Mouse (Mus musculus) heart, adult 11 months (tissue): ENCODE data around the gene Nkx6-2.
A peak's percentile ranks its signal among the peaks of the same experiment; 100 is the strongest.

ENCODE experiments used
- DNase-seq: peaks from one replicate; pipeline ENCODE4 v3.0.0; 2022

Gene Nkx6-2

DNA sequence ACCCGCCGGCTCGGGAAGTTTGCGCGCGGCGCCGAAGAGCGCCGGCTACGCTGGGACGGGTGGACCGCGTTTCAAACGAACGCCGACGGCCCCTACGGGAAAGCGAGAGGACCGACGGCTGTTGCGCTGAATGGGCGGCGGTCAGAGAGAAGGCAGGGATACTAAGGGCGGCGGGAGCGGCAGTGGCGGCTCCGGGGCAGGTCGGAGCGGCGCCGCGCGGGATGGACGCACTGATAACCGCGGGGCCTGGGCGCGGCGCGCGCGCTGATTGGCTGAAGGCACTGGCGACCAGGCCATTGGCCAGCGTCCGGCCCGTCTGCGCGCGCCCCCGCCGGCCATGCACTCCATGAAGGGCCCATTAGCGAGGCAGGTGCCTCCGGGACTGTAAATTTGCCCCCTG is at the start of gene Nkx6-2:
Gene Nkx6-2, minus strand, starts transcription at position 203 of the 400 bp plus-strand sequence.
- peak; percentile 96 for DNase-seq

- no peak for DNase-seq
These were observed 42.6 kb upstream of the Nkx6-2 start for GRCm38 (mm10) chr7:139625156-139625555.

- no peak for DNase-seq
These were observed 40.0 kb upstream of the Nkx6-2 start for GRCm38 (mm10) chr7:139622568-139622967.

- no peak for DNase-seq
These were observed 33.5 kb upstream of the Nkx6-2 start for GRCm38 (mm10) chr7:139615767-139616766.

GRCm38 (mm10) chr7:139610328-139610727 is 27.7 kb upstream of the Nkx6-2 start:
- no peak for DNase-seq

DNA sequence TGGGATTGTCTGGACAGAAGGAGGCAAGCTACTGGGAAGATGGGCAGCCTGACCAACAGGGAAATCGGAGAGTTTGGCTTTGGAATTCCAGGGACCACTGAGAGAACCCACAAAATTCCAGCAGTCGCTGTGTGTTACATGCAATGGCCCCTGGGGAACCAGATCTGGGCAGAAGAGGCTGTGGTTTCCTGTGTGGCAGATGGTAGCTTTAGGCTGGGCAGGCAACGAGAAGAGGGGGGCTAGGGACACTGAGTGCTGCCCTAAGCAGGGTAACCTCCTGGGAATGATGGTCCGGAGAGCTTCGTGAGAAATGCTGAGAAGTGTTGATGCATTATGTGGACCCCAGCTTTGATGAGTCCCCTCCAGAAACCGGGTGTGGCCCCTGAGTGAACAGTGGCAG is 13.3 kb upstream of the Nkx6-2 start:
- no peak for DNase-seq

DNA sequence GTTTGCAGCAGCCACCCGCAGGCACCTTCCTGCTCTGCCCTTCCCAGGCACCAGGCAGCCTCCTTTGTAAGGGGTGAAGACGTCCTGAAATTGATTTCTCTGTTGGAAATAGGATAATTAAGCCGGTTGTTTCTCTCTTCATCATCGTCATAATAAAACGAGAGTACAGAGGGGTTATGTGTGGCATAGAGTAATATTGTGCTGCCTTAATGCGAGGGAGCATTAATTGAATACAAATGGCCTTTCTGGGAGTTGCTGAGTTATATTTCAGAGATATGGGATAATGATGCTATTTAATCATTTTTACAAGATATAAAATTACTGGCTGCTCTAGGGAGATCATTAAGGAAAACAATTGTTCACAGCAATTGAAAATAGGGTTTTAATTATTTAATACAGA is 12.7 kb upstream of the Nkx6-2 start:
- no peak for DNase-seq

GRCm38 (mm10) chr7:139591311-139591710 is 8.7 kb upstream of the Nkx6-2 start:
- no peak for DNase-seq

DNA sequence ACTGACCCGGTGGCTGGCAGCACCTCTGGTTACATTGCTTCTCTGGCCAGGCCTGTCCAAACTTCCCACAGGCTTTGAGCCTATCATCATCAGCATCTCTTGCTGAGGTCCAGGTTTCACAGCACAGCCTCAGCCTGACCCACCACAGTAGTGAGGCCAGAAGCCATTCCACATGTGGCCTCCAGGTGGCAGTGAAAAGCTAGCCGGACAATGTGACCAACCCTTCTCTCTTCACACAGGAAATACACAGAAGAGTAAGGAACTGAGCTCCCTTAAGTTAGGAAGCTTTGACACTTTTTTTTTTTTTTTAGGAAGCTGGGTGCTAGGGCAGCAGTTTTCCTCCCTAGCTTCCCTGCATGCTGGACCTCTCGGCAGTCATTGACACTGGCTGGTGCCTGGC is 7.7 kb upstream of the Nkx6-2 start:
- peak; percentile 95 for DNase-seq

DNA sequence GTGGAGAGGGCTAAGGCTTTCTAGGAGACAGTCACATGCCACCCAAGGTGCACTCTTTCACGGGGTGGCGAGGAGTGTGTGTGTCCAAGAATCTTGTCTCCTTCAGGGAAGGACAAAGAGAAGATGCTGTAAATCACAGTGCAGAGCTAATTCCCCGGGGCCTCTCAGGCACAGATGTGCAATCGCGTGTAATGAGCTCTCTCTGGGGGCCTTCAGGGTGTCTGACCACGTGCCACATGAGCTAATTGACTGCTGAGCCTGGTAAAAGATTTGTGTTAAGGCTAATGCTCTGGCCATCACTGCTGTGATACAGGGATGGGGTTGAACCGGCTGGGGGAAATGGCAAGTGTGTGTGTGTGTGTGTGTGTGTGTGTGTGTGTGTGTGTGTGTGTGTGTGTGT is 5.3 kb upstream of the Nkx6-2 start:
- no peak for DNase-seq

DNA sequence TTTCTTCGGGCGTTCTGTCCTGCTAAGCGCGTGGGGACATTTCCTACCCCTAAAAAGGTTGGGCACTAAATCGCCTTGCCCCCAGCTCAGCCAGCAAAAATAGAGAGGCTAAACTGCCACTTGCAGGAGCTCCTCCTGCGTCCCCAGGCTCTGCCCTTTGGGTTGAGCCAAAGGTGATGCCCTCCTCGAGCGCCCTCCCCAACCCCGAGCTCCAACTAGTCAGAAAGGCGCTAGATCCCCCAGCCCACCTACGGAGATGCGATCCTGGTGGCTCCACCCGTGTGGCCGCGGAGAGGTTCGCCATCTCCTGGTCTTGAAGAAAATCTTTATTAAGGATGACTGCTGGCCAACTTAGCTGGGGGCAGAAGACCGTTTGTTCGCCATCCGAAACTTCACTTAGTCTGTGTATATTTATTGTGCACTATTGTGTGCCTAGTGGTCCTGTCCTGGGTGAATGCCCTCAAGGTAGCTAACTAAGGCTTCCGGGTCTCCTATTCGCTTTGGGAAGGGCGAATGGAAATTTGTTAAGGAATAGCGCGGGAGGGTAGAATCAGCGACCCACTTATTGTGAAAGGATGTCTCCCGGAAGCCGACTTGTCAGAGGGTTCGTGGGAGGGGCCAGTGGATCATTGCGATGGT is 2.7 kb upstream of the Nkx6-2 start:
- no peak for DNase-seq

GRCm38 (mm10) chr7:139584221-139585175 is 1.9 kb upstream of the Nkx6-2 start:
- DNase-seq, result no peak

GRCm38 (mm10) chr7:139583094-139583737 is 619 bp upstream of the Nkx6-2 start:
- no peak for DNase-seq

DNA sequence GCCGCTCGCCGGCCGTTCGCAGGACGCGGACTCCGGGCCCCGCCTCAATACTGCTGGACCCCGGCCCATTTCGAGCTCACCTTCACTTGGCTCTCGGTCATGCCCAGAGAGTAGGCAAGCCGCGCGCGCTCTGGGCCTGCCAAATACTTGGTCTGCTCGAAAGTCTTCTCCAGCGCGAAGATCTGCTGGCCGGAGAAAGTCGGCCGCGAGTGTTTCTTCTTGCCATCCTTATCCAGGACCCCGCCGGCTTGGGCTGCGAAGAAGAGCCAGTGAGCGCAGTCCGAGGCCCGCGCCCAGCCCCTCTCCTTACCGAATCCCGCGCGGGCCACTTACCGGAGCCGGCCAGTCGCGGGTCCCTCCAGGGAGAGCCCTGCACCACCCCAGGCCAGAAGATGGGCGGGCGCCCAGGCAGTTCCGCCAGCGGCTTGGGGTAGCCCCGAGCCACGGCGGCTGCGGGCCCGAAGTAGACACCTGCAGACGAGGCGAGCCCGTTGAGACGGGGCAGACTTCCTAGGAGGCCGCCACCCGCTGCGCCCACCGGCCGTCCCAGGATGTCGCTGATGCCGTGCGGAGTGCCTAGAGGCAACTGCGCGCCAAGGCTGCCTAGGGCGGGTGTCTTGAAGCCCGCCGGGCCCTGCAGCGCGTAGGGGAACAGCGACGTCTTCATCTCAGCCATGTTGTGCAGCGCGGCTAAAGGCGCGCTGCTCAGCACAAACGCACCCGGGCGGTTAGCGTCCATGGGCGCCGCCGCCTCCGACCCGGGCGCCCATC is 611 bp downstream of the Nkx6-2 start:
- no peak for DNase-seq

- DNase-seq, result no peak
These were observed 1.5 kb downstream of the Nkx6-2 start for GRCm38 (mm10) chr7:139580851-139581775.

GRCm38 (mm10) chr7:139579261-139579905 is 3.2 kb downstream of the Nkx6-2 start:
- no peak for DNase-seq

DNA sequence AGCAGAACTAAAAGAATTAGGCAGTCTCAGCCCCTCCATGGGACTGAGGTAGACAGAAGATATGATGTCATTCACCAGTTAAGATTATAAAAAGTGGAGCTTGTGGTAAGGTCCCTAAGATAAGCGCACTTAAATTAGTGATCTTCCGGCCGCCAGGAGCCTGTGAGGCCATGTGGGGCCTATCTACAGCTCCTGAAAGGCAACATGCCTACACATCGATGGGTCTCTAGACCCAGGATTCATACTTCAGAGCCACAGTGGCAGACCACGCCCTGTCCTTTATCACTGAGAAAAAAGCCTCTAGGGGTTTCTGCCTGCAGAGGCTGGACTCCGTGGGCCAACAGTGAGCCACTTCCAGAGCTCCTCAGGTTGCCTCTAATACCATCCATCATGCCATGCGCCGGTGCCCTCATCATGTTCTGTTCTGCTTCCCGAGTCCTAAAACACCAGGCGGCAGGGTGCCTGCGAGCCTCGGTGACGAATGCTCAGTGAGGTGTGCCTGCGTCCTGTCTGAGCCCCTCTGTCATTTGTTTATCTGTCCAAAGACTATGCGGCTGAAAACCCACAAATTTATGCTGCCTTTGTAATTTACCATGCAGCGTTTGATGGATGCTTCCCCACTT is 6.4 kb downstream of the Nkx6-2 start:
- DNase-seq, result no peak

GRCm38 (mm10) chr7:139572665-139573064 is 9.9 kb downstream of the Nkx6-2 start:
- DNase-seq, result no peak

- DNase-seq, result no peak
These were observed 11.8 kb downstream of the Nkx6-2 start for GRCm38 (mm10) chr7:139570788-139571187.
